ENCODE assay signal across 15 mouse cellular contexts in the genomic region with DNA sequence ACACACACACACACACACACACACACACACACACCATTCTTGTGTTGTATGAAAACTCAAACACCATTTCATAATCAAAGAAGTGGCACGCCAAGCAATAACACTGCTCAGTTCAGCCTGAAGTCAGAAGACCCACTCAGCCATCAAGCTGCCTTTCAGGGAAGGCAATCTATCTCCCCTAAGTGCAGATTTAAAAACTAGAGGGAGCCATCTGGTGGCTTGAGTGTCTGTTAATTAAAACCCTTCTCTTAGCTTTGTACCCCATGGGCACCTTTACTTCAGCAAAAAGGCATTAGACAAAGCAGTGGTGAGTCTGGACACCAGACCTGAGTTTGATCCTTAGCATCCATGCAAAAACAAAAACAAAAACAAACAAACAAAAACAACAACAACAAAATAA.
DNase-seq lines count a peak whose midpoint lies in the region; ATAC-seq and TF ChIP-seq lines count a peak whose summit lies in the region.
"Had no signal": no experiment of that assay in that cellular context is flagged by ENCODE, and none has a peak within 500 bp of the region (broad histone marks: within the 10 kb centered on the region; RNA-seq: fewer than 3 reads in every experiment).

No protein-coding gene starts in this region.

- H3K4me3 ChIP-seq in lung, adult 2 months (replicated peaks; ENCODE audit: extremely low read depth, low read depth, low read length), result no peak overlapping the region
- no peak overlapping the region for H3K4me3 ChIP-seq in neural tube, embryonic 14.5 days (ENCODE audit: low read depth, low read length)
- H3K4me3 ChIP-seq: heart, embryonic 13.5 days had no signal

- no peaks in the 10 kb centered on the region for H3K36me3 ChIP-seq in neural tube, embryonic 14.5 days (ENCODE audit: control insufficient read depth, insufficient read depth, low read length)
- H3K36me3 ChIP-seq: G1E; heart, embryonic 13.5 days had no signal

- H3K4me1 ChIP-seq in lung, adult 2 months (ENCODE audit: control insufficient read depth, insufficient read depth, low read length), result no peaks in the 10 kb centered on the region; the same call in 1 of the 2 replicates
- H3K4me1 ChIP-seq in neural tube, embryonic 14.5 days (ENCODE audit: control insufficient read depth, insufficient read depth, low read length), result no peaks in the 10 kb centered on the region
- H3K4me1 ChIP-seq: heart, embryonic 13.5 days had no signal

- no peak for ATAC-seq in Patski
- ATAC-seq in neural tube, embryonic 14.5 days (ENCODE audit: low read depth), result 0 out of 2 replicates have a peak, but pooled peaks have one; percentile 44

- in situ Hi-C loops in Patski (cut with MboI; ENCODE audit: low pct_unique_long_range_greater_than_20kb), result loop anchor here (25.0 kb wide), 1 partner anchor 484 kb away; the partner anchor contains the start of gene Phyh

- H3K27me3 ChIP-seq in Patski, result no peaks in the 10 kb centered on the region
- no peaks in the 10 kb centered on the region for H3K27me3 ChIP-seq in neural tube, embryonic 14.5 days (ENCODE audit: control insufficient read depth, insufficient read depth, low read length)

- CTCF ChIA-PET in Patski (lab: Charles Lee), result interaction anchor here (0.6 to 6.0 kb wide), 8 partner anchors 9 to 316 kb away, joined by 3 to 49 read pairs (median 4); no protein-coding TSS in a partner anchor

- 71% methylated on average over 1 of the region's 1 CpGs for WGBS in lung, adult 2 months
- 25% methylated on average over 1 of the region's 1 CpGs for WGBS in neural tube, embryonic 14.5 days

- DNase-seq in heart, postnatal 10 days, result peak; percentile 10 to 23
- DNase-seq in heart, adult 18-20 months, result no peak
- peak; percentile 32 for DNase-seq in lung, postnatal 10 days
- DNase-seq in lung, adult 2 months, result no peak
- DNase-seq in Patski (ENCODE audit: low read depth, low spot score), result no peak
- DNase-seq in thymus, adult 18-20 months, result no peak
- DNase-seq in gastrocnemius, adult 8-10 months (ENCODE audit: low spot score in 2 of 2), result no peak
- DNase-seq: adrenal gland, postnatal 10 days; cerebellum, adult 9-11 months; kidney, adult 11 months; layer of hippocampus, postnatal 36 days had no signal

- POLR2A ChIA-PET in Patski (lab: Charles Lee), result interaction anchor here (0.9 kb wide), 1 partner anchor 306 kb away, joined by 7 read pairs; no protein-coding TSS in a partner anchor

- no peaks in the 10 kb centered on the region for H3K9me3 ChIP-seq in neural tube, embryonic 14.5 days (ENCODE audit: control insufficient read depth, low read length)
- H3K9me3 ChIP-seq: G1E; heart, embryonic 13.5 days had no signal

- TF ChIP-seq CTCF in lung, adult 2 months (IDR thresholded peaks at IDR 0.05; ENCODE audit: insufficient read depth, low read length), result no peak
- peak; percentile 58 for TF ChIP-seq CTCF in Patski (IDR thresholded peaks at IDR 0.05)

- no peak for TF ChIP-seq POLR2A in lung, adult 2 months (IDR thresholded peaks at IDR 0.05; ENCODE audit: borderline replicate concordance, extremely low read depth, low read depth, low read length)

- H3K4me2 ChIP-seq in neural tube, embryonic 14.5 days (ENCODE audit: low read depth, low read length), result no peak overlapping the region
- H3K4me2 ChIP-seq: heart, embryonic 13.5 days; liver, embryonic 11.5 days had no signal

- no peak overlapping the region for H3K27ac ChIP-seq in neural tube, embryonic 14.5 days (ENCODE audit: low read depth, low read length)
- H3K27ac ChIP-seq: heart, embryonic 13.5 days had no signal

- no peak overlapping the region for H3K9ac ChIP-seq in neural tube, embryonic 14.5 days (replicated peaks; ENCODE audit: low read depth, low read length)
- H3K9ac ChIP-seq: heart, embryonic 13.5 days had no signal

- intact Hi-C loops in heart, postnatal 10 days (cut with DNase I), result loop anchor here (2.0 kb wide), 1 partner anchor 306 kb away; no protein-coding TSS in a partner anchor

Comparison
In these comparisons a context has a peak if more than half of its experiments do, and no peak if none do; other contexts are left out.
1. DNase-seq: peak in heart, postnatal 10 days (2 of 2) and lung, postnatal 10 days (single experiment); none in heart, adult 18-20 months (0 of 2), lung, adult 2 months (single experiment), Patski (single experiment), thymus, adult 18-20 months (0 of 2) and gastrocnemius, adult 8-10 months (0 of 2).